Mouse (Mus musculus) effector memory CD4-positive, alpha-beta T cell, adult 5 months (primary cell): ENCODE measurements around the gene Rbl1. TPM values are rescaled to one million over a fixed set of nuclear protein-coding genes. Genes with fewer than 3 reads are reported as not detected.

ENCODE experiments used
- polyA plus RNA-seq: library from polyadenylated mRNA; unstranded; fragments of 100-300 nt; shearing (Covaris generic); gene quantifications from one replicate; pipeline ENCODE4 v1.2.1, GENCODE M21; 2017

Rbl1 gene
- polyA plus RNA-seq: 28.3 TPM

DNA sequence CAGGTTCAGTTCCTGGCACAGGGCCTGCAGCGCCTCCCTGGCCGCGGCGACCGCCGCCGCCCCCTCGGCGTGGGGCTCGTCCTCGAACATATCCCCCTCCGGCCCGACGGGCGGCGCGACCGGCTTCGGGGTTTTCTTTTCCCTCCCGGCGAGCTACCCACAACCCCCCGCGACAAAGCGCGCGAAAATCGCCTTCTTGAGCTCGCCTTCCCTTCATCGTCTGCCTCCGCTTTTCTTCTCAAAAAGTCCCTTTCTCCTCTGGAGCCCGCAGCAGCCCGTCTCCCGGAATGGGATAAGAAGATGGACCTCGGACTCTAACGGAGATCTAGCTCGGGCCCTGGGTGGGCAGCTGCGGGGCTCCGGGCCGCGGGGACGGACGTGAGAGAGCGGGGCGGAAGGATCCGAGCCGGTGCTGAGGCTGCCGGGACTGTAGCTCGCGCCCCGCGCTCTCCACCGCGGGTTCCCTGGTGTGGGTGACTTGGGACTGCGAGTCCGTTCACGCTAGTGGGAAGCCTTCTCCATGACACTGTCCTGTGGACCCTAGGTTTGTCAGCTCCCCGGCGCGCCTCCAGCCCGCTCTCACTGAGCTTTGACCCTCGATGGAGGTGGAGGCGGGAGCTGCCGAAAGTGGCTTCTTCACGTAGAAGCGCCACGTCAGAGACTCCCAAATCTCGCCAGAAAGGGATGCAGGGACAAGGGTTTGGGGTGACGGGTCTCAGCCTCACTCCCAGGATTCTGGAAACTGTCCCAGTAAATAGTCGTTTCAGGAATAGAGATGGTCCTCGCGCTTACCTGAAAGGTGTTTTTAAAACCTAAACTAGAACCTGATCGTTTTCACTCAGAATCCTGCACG lies at the start of gene Rbl1:
Gene Rbl1, minus strand, starts transcription at position 169 of the 853 bp plus-strand sequence.

GRCm38 (mm10) chr2:157135014-157135413 lies 69.3 kb downstream of the Rbl1 start, which contains the start of gene Samhd1:
Gene Samhd1 (minus strand): TSS chr2:157135265.

Other genes with a start within 250 kb of the Rbl1 start
- gene Ndrg3, start 212.5 kb downstream of the Rbl1 start, polyA plus RNA-seq: 72.7 TPM
- gene Dsn1, start 197.4 kb downstream of the Rbl1 start, polyA plus RNA-seq: 10.8 TPM
- gene Soga1, start 125.3 kb downstream of the Rbl1 start, polyA plus RNA-seq: not detected
- not detected for gene Tldc2, start 117.5 kb downstream of the Rbl1 start, polyA plus RNA-seq
- 244 TPM for gene Samhd1, start 69.3 kb downstream of the Rbl1 start, polyA plus RNA-seq
- 184 TPM for gene Rpn2, start 74.5 kb upstream of the Rbl1 start, polyA plus RNA-seq
- 0.44 TPM for gene Mroh8, start 75.0 kb upstream of the Rbl1 start, polyA plus RNA-seq
- gene Ghrh, start 143.0 kb upstream of the Rbl1 start, polyA plus RNA-seq: not detected
- gene Manbal, start 163.1 kb upstream of the Rbl1 start, polyA plus RNA-seq: 31.5 TPM
- gene Src, start 213.9 kb upstream of the Rbl1 start, polyA plus RNA-seq: 0.56 TPM